Mouse (Mus musculus): ENCODE data around the gene Zfhx3.

Gene Zfhx3

DNA sequence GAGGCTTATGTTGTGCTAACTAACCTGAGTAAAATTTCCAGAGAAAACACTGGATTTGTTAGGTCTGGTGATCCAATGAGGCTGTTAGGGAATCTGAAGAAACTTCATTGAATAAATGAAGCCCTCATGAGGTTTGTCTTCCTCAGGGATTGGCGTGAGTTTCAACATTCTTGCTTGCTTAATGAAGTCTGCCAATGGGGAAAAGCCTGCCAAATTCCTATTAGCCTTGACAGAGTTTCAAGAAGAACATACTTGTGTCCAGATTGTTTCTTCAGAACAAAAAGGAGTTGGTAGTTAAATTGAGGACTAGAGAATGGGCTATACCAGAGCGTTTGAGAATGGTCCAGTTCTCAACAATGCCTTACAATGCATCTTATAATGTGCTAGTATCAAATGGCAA is 385.3 kb downstream of the Zfhx3 start:
- in situ Hi-C loops (cut with MboI; ENCODE audit: low sequenced_read_pairs): no loop called here

DNA sequence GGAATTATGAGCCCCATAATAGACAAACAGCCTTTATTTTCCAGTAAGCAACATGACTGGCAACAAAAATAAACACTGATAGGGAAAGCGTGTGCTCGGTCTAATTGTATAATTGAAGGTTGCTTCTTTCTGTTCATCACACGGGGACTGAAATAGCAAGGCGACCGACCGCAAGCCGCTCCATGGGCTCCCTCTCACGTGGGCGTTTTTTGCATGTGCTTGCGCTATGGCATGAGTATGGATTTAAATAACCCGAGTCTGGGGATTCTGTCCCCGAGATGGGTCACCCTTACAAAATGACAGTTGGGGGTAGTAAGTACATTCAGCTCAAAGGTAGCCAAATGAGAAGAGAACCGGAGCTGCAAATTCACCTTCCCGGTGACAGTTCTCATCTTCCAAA is 405.9 kb downstream of the Zfhx3 start:
- in situ Hi-C loops (cut with MboI; ENCODE audit: low sequenced_read_pairs): no loop called here

- in situ Hi-C loops (cut with MboI; ENCODE audit: low sequenced_read_pairs): no loop called here
Observed at GRCm38 (mm10) chr8:108348776-108349175, 406.3 kb downstream of the Zfhx3 start.

DNA sequence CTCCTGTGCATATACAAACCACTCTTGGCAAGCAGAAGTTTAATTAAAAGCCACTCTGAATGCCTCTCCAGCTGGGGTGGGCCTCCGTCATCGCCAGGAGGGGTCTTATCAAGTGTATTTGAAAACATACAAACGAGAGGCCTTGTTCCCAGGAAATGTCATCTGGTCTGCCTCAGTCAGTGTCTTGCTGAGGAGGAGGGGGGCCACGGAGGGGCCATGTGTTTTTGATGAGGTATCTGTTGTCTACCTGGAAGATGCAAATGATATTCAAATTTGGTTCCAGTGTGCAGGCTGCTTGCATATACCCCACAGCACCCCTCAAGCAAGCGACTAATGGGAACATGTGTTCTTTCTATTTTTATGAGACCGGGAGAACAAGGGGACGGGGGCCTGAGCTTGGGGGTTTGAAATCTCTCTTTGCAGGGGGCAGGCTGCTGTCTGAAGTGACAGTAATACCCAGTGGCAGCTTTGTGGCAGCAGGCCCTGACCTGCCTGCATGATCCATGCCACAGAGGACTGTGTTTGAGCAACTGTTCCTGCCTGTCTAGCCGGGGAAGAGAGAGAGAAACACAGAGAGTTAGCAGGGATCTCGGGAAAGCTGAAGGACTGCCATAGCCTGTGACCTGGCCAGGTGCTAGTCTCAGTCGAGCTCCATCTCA is 412.8 kb downstream of the Zfhx3 start:
- in situ Hi-C loops (cut with MboI; ENCODE audit: low sequenced_read_pairs): no loop called here

DNA sequence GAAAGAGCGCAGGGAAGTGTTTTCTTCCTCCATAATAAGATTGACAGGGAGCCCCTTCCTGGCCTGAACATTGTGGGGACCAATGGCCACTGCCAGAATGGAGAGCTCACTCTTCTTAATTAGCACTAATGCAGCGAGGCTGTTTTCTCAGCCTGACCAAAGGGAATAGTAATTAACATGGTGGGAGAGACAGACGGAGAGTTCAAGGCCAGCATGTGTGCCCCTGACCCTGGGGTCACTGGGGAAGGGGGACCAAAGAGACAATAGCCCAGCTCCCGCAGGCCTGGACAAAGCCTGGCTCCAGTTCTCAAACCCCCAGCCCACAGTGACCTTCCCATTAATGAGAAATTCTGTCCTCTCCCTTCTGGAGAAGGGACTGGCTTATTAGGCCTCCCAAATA is 419.0 kb downstream of the Zfhx3 start:
- in situ Hi-C loops (cut with MboI; ENCODE audit: low sequenced_read_pairs): no loop called here

DNA sequence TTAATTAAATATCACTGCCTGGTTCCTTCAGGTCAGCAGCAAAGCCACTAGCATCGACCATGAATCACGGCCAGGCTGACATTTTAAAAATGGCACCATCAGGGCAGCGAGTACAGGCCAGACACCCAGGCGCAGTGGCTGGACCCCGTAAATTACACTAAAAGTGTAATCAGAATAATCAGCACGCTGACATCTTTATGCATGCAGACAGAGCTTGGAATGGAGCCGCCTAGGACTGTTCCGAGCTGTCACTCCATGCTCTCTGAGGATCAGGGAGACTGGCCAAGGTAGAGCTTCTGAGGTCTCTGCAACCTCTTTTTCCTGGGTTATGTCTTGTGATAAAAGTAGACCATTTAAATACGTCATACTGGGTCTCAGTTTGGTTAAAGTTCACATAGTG is 420.0 kb downstream of the Zfhx3 start:
- in situ Hi-C loops (cut with MboI; ENCODE audit: low sequenced_read_pairs): no loop called here

DNA sequence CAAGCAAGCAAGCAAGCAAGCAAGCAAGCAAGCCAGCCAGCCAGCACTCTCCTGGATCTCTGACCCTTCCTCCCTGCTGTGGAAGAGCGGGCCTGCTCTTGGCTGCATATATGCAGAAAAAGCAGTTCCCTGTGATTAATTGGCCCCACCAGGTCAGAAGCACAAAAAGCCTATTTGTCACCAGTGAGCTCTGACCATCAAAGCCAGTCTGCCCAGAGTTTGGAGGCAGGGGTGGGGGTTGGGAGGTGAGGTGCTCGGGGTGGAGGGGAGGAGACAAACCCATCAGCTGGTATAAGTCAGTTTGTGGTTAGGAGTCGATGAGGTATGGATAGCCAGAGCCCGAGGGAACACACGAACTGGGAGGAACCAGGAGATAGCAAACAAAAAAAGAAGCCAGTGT is 421.0 kb downstream of the Zfhx3 start:
- in situ Hi-C loops (cut with MboI; ENCODE audit: low sequenced_read_pairs): no loop called here

DNA sequence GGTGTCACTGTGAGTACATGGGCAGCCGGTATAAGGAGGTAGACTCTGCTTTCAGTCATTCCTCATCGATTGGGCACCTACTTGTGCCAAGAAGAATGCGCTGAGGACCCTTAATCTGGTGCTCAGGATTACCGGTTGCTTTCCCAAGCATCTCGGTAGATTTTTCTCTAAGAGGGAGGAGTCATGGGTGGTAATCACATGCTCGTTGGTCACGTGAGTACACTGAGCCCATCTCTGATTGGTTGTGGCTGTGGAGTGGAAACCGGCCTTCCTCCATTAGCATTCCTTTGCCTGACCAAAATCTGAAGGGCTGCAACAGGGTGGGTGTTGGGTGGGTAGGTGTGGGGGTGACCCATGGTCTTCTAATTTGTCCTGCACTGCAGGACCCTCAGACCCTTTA is 421.4 kb downstream of the Zfhx3 start:
- in situ Hi-C loops (cut with MboI; ENCODE audit: low sequenced_read_pairs): no loop called here

- in situ Hi-C loops (cut with MboI; ENCODE audit: low sequenced_read_pairs): no loop called here
Observed at GRCm38 (mm10) chr8:108369081-108369480, 426.6 kb downstream of the Zfhx3 start.

GRCm38 (mm10) chr8:108370731-108371130 is 428.3 kb downstream of the Zfhx3 start:
- in situ Hi-C loops (cut with MboI; ENCODE audit: low sequenced_read_pairs): no loop called here

DNA sequence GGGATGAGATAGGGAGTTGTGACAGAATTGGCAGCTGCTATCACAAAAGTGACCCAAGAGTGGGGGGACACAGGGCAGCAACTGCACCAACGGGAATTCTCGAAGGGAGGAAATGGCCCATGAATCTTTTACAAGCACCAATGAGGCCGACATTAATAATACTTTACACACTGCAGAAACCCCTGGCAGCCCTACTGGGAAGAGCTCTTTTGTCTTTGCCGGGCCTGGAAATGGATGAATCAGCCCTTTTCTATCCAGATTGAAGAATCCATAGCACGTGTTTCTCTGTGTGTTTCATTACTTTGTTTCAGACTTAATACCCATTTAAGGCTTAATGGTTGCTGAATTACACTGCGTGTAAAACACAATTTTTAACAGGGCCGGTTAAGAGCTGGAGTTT is 430.6 kb downstream of the Zfhx3 start:
- in situ Hi-C loops (cut with MboI; ENCODE audit: low sequenced_read_pairs): no loop called here

DNA sequence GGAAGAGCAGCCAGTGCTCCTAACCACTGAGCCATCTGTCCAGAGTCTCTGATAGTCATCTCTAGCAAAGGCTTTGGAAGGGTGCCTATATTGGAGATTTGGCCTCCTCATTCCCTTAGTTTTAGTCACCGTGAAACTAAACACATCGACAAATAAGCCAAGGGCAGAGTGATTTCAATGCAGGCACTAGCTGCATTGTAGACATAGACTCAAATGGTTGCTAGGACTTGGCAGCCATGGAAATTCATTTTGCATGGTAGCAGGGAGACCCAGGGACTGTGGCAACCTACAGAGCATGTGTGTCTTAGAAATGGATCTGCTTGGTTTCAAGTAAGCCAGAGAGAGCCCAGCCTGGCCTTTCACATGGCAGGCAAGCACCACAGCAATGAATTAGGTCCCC is 435.6 kb downstream of the Zfhx3 start:
- in situ Hi-C loops (cut with MboI; ENCODE audit: low sequenced_read_pairs): no loop called here

DNA sequence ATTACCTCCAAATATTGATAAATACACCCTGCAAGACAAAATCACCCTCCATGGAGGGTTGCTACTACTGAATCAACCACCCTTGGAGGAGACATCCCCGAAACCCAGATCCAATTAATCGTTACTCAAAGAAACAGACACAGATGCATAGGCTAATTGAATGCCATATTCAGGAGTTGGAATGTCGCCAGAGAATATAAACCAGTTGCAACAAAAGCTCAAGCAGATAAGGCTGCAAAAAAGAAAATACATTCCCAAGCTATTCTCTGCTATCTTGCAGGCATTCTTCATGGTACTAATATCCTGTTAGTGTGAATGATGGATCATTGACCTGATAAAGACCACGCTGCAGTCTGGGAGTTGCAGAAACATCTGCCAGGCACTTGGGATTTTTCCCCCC is 440.7 kb downstream of the Zfhx3 start:
- in situ Hi-C loops (cut with MboI; ENCODE audit: low sequenced_read_pairs): no loop called here

DNA sequence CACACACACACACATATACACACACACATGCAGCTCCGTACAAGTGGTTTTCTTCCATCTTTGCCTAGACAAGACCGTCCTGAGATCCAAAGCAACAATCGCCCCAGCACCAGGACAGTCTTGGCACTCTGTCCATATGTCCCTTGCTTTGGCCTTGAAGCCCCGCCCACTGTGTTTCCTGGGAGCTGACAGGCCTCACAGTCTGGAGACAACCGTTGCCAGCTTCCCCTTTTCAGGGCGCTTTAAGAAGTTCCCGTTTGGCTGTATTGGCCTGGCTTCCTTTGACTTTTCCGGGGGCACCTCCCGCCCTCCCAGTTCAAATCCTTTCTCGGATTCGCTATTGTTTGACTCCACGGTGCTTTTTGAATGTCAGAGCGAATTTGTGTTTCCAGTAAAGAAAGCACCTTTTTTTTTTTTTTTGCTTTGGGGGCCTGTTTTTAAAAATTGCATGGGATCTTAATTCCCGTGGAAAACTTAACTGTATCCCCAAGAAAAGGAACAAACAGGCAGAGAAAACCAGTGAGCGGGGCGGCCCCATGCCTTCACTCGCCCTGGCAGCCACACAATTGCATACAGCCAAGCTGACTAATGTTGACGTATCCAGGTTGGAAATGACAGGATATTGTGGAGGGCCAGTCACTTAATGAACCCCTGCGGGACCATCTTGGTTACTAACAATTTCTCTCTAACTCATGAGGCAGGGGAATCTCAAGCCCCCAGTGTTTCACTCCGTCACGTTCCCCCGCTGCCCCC is 444.9 kb downstream of the Zfhx3 start:
- in situ Hi-C loops (cut with MboI; ENCODE audit: low sequenced_read_pairs): no loop called here

DNA sequence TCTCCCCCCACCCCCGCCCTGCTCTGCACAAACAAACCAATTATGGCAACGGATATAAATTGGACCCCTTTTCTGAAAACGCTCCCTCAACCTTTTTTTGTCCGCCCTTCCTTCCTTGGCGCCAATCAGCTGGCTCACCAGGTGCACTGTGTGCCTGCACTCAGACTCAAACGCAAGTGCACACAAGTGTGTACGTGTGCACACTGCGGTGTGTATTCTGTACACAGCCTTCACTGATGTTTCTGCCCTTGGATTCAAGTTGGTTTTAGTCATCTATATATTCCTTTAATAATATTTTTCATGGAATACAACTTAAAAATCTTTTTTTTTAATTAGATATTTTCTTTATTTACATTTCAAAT is 445.4 kb downstream of the Zfhx3 start:
- in situ Hi-C loops (cut with MboI; ENCODE audit: low sequenced_read_pairs): no loop called here

DNA sequence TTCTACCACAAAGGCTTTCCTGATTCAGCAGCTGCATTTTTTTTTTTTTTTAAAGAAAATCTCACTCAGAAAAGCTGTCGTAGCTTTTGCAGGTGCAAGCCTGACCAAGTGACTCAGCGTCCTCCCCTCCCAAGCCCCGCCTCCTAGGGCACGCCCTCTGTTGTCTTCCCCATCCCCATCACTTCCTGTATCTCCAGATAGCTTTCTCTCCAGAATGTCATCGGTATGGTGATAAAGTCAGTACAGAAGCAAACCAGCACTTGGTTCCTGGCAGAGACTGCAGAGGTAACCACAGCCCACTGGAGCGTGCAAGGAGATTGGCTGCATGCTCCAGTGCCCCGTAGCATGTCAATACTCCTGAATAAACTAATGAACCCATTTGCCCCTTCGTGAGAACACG is 450.5 kb downstream of the Zfhx3 start:
- in situ Hi-C loops (cut with MboI; ENCODE audit: low sequenced_read_pairs): no loop called here

DNA sequence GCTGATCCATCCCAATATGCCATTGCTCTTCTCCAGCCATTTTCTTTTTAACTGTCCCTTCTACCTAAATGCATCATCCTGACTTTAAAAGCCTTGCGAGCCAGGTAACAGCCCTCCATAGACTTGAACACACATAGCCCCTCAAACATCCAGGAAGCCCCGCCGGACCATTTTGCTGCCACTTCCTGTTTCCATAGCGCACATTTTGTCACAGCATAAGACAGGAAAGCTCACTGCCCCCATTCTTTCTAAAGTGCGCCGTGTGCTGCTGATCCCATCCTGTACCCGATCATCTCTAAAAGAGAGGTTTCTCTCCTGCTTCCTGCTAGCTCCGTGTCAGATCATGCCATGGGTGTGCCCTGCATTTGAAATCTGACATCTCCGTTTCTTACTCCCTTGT is 459.7 kb downstream of the Zfhx3 start:
- in situ Hi-C loops (cut with MboI; ENCODE audit: low sequenced_read_pairs): no loop called here

- in situ Hi-C loops (cut with MboI; ENCODE audit: low sequenced_read_pairs): no loop called here
Observed at GRCm38 (mm10) chr8:108406716-108407494, 464.5 kb downstream of the Zfhx3 start.

DNA sequence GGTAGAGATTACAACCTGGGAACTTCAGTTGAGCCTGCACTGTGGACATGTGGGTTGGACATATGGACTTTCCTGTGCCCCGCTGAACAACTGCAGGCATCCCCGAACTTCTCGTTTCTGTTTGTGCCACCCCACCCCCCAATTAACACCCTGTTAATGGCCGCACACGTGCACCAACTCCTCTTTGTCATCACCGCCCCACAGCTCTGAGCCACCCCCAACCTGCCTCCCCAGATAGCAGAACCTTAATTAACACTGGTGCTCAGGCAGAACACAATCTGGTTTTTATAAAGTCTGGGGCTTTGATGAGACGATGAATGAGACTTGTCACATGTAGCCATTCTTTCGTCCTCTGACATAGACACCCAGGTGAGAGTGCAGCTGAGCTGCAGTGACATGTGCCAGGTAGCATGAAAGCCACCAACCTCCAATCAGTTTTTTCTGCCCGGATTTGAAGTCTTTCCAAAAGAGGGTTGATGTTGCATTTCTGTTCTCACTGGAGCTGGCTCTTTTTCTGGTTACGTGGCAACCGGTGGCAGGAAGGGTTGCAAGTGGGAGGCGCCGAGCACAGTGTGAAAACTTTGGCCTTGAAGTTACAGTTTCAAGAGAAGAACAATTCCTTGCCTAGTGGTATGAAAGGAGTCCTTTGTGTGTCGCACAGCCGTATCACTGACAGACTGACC is 476.9 kb downstream of the Zfhx3 start:
- in situ Hi-C loops (cut with MboI; ENCODE audit: low sequenced_read_pairs): no loop called here

DNA sequence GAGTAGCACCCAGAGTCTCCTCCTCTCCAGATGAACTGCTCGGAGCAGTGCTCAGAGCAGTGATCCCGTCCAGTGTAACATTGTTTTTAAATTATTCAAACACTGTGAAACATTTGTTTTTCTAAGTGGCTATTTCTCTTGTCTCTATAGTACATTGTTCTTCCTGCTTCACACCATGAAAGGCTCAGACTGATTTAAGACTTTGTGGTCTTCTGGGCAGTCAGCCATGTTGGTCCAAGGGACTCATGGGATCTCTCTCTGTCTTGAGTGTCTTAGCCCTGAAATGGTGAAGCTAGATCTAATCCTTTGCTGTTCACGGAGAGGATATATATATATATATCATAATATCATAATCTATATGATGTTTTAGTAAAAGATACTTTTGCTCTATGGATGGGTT is 480.1 kb downstream of the Zfhx3 start:
- in situ Hi-C loops (cut with MboI; ENCODE audit: low sequenced_read_pairs): no loop called here

DNA sequence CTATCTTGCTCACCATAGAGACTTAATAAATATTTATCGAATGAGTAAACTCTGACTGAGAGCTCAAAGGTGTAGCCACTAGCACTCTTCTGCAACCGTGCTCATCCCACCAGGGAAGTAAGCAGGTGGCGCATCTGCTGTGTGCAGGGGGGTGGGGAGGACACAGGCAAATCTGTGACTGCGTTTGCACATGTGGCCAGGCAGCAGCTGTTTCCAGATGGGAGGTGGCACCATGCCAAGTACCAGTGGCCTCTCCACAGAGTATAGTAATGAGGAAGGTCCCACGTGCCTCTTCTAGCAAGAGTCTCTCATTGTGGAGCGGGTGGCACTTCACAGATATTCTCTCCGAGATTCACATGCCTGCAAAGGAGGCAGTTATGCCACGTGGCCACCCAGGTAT is 481.9 kb downstream of the Zfhx3 start:
- in situ Hi-C loops (cut with MboI; ENCODE audit: low sequenced_read_pairs): no loop called here

DNA sequence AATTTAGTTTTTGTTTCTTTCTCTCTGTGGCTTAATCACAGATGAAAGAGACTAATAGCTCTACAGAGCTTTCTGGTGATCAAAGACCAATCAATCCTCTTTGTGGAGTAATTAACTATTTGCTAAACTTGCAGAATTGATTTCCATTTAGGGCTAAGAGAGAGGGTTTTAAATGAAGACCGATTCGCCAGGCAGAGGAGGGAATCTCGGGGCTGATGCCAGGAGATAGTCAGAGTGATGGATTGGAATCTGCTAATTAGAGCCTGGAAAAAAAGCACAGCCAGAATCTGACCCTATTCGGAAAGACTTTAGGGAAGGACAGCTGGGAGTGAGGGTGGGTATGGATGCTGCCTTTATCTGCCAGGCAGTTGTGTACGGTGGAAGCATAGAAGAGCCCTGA is 490.9 kb downstream of the Zfhx3 start:
- in situ Hi-C loops (cut with MboI; ENCODE audit: low sequenced_read_pairs): no loop called here
